24 mouse cellular contexts compared by ENCODE assay signal in the genomic region with DNA sequence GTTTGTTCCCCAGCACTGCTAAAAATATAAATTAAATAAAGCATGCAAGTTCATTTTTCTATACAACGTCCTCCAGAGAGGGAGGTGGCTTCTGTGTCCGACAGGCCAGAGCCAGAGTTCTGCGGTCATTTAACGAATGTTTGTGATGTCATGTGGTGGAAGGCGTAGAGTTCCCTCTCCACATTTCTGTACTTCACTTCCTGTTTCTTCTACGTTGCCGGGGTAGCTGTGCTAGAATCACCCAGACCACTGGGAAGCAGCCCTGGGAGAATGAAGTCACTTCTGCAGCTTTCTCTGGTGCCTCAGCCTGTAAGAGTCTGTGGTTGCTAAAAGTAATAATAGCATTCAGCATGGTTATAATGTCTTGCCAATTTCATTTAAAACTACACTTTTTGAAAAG. TPM values are rescaled to one million over a fixed set of nuclear protein-coding genes. Genes with fewer than 3 reads are reported as not detected.
DNase-seq lines count a peak whose midpoint lies in the region; ATAC-seq lines count a peak whose summit lies in the region.
"Had no signal": no experiment of that assay in that cellular context is flagged by ENCODE, and none has a peak within 500 bp of the region (broad histone marks: within the 10 kb centered on the region; RNA-seq: fewer than 3 reads in every experiment).

No protein-coding gene starts in this region.

- no peaks in the 10 kb centered on the region for H3K9me3 ChIP-seq in kidney, embryonic 14.5 days (ENCODE audit: control insufficient read depth, low read length)
- H3K9me3 ChIP-seq in liver, embryonic 15.5 days (replicated peaks) = no peaks in the 10 kb centered on the region
- H3K9me3 ChIP-seq: embryonic facial prominence, embryonic 13.5 days; heart, embryonic 13.5 days; limb, embryonic 15.5 days; neural tube, embryonic 12.5 days had no signal

- WGBS in kidney, embryonic 14.5 days = 61% methylated on average over 7 of the region's 7 CpGs
- WGBS in liver, embryonic 15.5 days (ENCODE audit: insufficient replicate concordance) = 23% methylated on average over 7 of the region's 7 CpGs

- H3K27ac ChIP-seq in kidney, embryonic 14.5 days (ENCODE audit: low read depth, low read length) = no peak overlapping the region
- peak overlapping the region; percentile 29; the same call in 1 of the 2 replicates for H3K27ac ChIP-seq in liver, embryonic 15.5 days (replicated peaks)
- H3K27ac ChIP-seq: embryonic facial prominence, embryonic 13.5 days; heart, embryonic 13.5 days; limb, embryonic 15.5 days; neural tube, embryonic 12.5 days had no signal

- H3K4me2 ChIP-seq in kidney, embryonic 14.5 days (replicated peaks; ENCODE audit: low read depth, low read length) = no peak overlapping the region
- no peak overlapping the region for H3K4me2 ChIP-seq in liver, embryonic 15.5 days
- H3K4me2 ChIP-seq: embryonic facial prominence, embryonic 13.5 days; heart, embryonic 13.5 days; limb, embryonic 15.5 days; neural tube, embryonic 12.5 days had no signal

- no peaks in the 10 kb centered on the region for H3K27me3 ChIP-seq in kidney, embryonic 14.5 days (ENCODE audit: control insufficient read depth, insufficient read depth, low read length)
- no peaks in the 10 kb centered on the region for H3K27me3 ChIP-seq in liver, embryonic 15.5 days
- H3K27me3 ChIP-seq in splenic B cell, adult 2 months (ENCODE audit: control insufficient read depth, insufficient read depth, low read length, poor library complexity, severe bottlenecking) = no peaks in the 10 kb centered on the region
- H3K27me3 ChIP-seq: embryonic facial prominence, embryonic 13.5 days; heart, embryonic 13.5 days; limb, embryonic 15.5 days; neural tube, embryonic 12.5 days had no signal

- H3K9ac ChIP-seq in kidney, embryonic 14.5 days (ENCODE audit: low read depth, low read length) = no peak overlapping the region
- no peak overlapping the region for H3K9ac ChIP-seq in liver, embryonic 15.5 days
- H3K9ac ChIP-seq: embryonic facial prominence, embryonic 13.5 days; heart, embryonic 13.5 days; limb, embryonic 15.5 days; neural tube, embryonic 12.5 days had no signal

- H3K4me1 ChIP-seq in kidney, embryonic 14.5 days (ENCODE audit: control insufficient read depth, insufficient read depth, low read length) = no peaks in the 10 kb centered on the region
- peaks cover 80% of the 10 kb centered on the region for H3K4me1 ChIP-seq in liver, embryonic 15.5 days (replicated peaks)
- H3K4me1 ChIP-seq: limb, embryonic 15.5 days; neural tube, embryonic 12.5 days had no signal

- no peak for ATAC-seq in kidney, embryonic 14.5 days (ENCODE audit: low FRiP score, low TSS enrichment)
- no peak; the same call in 1 of the 2 replicates for ATAC-seq in monocyte, adult 5-6 weeks (replicated peaks; ENCODE audit: insufficient number of reproducible peaks, low FRiP score, low TSS enrichment, poor library complexity, severe bottlenecking)
- ATAC-seq in liver, embryonic 15.5 days (ENCODE audit: insufficient read depth) = no peak
- ATAC-seq: forebrain, embryonic 16.5 days had no signal

- no peak overlapping the region for H3K4me3 ChIP-seq in kidney, embryonic 14.5 days (ENCODE audit: low read length)
- no peak overlapping the region for H3K4me3 ChIP-seq in liver, embryonic 15.5 days (replicated peaks)
- H3K4me3 ChIP-seq: embryonic facial prominence, embryonic 13.5 days; heart, embryonic 13.5 days; limb, embryonic 15.5 days; neural tube, embryonic 12.5 days had no signal

- peak; percentile 16 for DNase-seq in kidney, postnatal 10 days
- peak; percentile 3 to 11 for DNase-seq in monocyte, adult 2 months (ENCODE audit: low read depth in 1 of 2, low spot score in 2 of 2)
- peak; percentile 9 for DNase-seq in splenic B cell, adult 2 months (ENCODE audit: low read depth, low spot score)
- no peak for DNase-seq in spleen, adult 18-20 months
- no peak for DNase-seq in cerebellum, adult 11-12 months
- DNase-seq: adrenal gland, adult 2 months; B cell, adult 2 months; cerebellum, adult 9-11 months; kidney, adult 18-20 months; kidney, postnatal 14 days; thymus, postnatal 25 days had no signal

- no peaks in the 10 kb centered on the region for H3K36me3 ChIP-seq in kidney, embryonic 14.5 days (ENCODE audit: control insufficient read depth, insufficient read depth, low read length)
- no peaks in the 10 kb centered on the region for H3K36me3 ChIP-seq in liver, embryonic 15.5 days (replicated peaks)
- H3K36me3 ChIP-seq in splenic B cell, adult 2 months (ENCODE audit: control insufficient read depth, insufficient read depth, low read length, poor library complexity, severe bottlenecking) = no peaks in the 10 kb centered on the region
- H3K36me3 ChIP-seq: embryonic facial prominence, embryonic 13.5 days; heart, embryonic 13.5 days; limb, embryonic 15.5 days; neural tube, embryonic 12.5 days had no signal

RNA-seq across cellular contexts. Expression of gene Asb17, which starts 46.4 kb away (rescaled TPM):
- polyA plus RNA-seq in kidney, embryonic 14.5 days (2014; fragmentation: Nextera tagmentation; extraction: Ambion mirVana) = not detected in 2 replicates
- 1.9 TPM in 1 of 3 replicates, not detected in the others for total RNA-seq in monocyte, adult 5-6 weeks (2017)
- polyA plus RNA-seq in liver, embryonic 15.5 days (2015; fragmentation: Nextera tagmentation; extraction: Ambion mirVana) = 2.6 and 3.0 TPM in 2 replicates
- total RNA-seq: adrenal gland, adult 2 months; gastrocnemius, adult 18-20 months; gastrocnemius, postnatal 4 days; heart, postnatal 25 days; layer of hippocampus, adult 8-10 months; left cerebral cortex, postnatal 25 days had no signal
- polyA plus RNA-seq: adrenal gland, adult 2 months; forebrain, embryonic 16.5 days had no signal

Comparison
In these comparisons a context has a peak if more than half of its experiments do, and no peak if none do; other contexts are left out.
1. DNase-seq: peak in kidney, postnatal 10 days (single experiment), monocyte, adult 2 months (2 of 2) and splenic B cell, adult 2 months (single experiment); none in spleen, adult 18-20 months (0 of 2) and cerebellum, adult 11-12 months (single experiment).